Mouse (Mus musculus): ENCODE data around the gene Myrfl.
A peak's percentile ranks its signal among the peaks of the same experiment; 100 is the strongest.

DNA sequence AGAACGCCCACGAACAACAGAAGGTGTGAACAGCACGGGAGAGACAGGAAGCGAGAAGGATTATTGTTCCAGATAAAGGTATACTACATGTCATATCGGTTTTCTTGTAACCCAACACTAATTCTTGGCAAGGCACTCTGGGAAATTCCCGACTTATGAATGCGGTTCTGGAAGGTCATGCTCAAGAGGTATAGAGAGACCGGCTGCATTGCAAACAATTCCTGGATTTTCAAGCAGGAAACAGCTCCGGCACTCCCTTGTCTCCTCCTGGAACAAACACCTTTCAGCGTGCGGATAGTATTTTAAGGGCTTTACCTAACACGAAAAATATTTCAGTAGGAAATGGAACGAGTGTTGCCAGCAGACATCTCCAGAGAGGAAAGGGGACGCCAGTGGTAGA lies 145.8 kb downstream of the Myrfl start:
- no peak for TF ChIP-seq CTCF (IDR thresholded peaks at IDR 0.05; ENCODE audit: low read depth)
- peak; percentile 85 for TF ChIP-seq EP300 (IDR thresholded peaks at IDR 0.05; ENCODE audit: low read depth)
